Mouse (Mus musculus): ENCODE measurements around the gene Tfap2e.
A peak's percentile ranks its signal among the peaks of the same experiment; 100 is the strongest.

Gene Tfap2e

GRCm38 (mm10) chr4:126751556-126752023 lies 15.6 kb upstream of the Tfap2e start:
- no peak for DNase-seq (ENCODE audit: low spot score)

- no peak for DNase-seq (ENCODE audit: low spot score)
These were observed 15.0 kb upstream of the Tfap2e start for GRCm38 (mm10) chr4:126750863-126751555.

GRCm38 (mm10) chr4:126750046-126750683 lies 14.1 kb upstream of the Tfap2e start:
- no peak for DNase-seq (ENCODE audit: low spot score)

GRCm38 (mm10) chr4:126749553-126749952 lies 13.5 kb upstream of the Tfap2e start:
- DNase-seq (ENCODE audit: low spot score): no peak

- no peak for DNase-seq (ENCODE audit: low spot score)
These were observed 12.3 kb upstream of the Tfap2e start for GRCm38 (mm10) chr4:126748381-126748780.

GRCm38 (mm10) chr4:126746194-126746840 lies 10.3 kb upstream of the Tfap2e start:
- DNase-seq (ENCODE audit: low spot score): no peak

GRCm38 (mm10) chr4:126745506-126746193 lies 9.6 kb upstream of the Tfap2e start:
- DNase-seq (ENCODE audit: low spot score): no peak

GRCm38 (mm10) chr4:126744831-126745230 lies 8.8 kb upstream of the Tfap2e start:
- DNase-seq (ENCODE audit: low spot score): no peak

GRCm38 (mm10) chr4:126743713-126744112 lies 7.7 kb upstream of the Tfap2e start:
- DNase-seq (ENCODE audit: low spot score): no peak

GRCm38 (mm10) chr4:126742976-126743375 lies 6.9 kb upstream of the Tfap2e start:
- DNase-seq (ENCODE audit: low spot score): no peak

GRCm38 (mm10) chr4:126741448-126741847 lies 5.4 kb upstream of the Tfap2e start:
- DNase-seq (ENCODE audit: low spot score): peak; percentile 85

GRCm38 (mm10) chr4:126739966-126740676 lies 4.1 kb upstream of the Tfap2e start:
- DNase-seq (ENCODE audit: low spot score): no peak

- no peak for DNase-seq (ENCODE audit: low spot score)
These were observed 549 bp downstream of the Tfap2e start for GRCm38 (mm10) chr4:126735382-126736000.

- no peak for DNase-seq (ENCODE audit: low spot score)
These were observed 1.2 kb downstream of the Tfap2e start for GRCm38 (mm10) chr4:126734700-126735381.

- DNase-seq (ENCODE audit: low spot score): no peak
These were observed 1.9 kb downstream of the Tfap2e start for GRCm38 (mm10) chr4:126734001-126734603.

GRCm38 (mm10) chr4:126732531-126733380 lies 3.3 kb downstream of the Tfap2e start:
- DNase-seq (ENCODE audit: low spot score): no peak

- no peak for DNase-seq (ENCODE audit: low spot score)
These were observed 3.9 kb downstream of the Tfap2e start for GRCm38 (mm10) chr4:126732111-126732510.

GRCm38 (mm10) chr4:126707439-126707826 lies 28.6 kb downstream of the Tfap2e start:
- DNase-seq (ENCODE audit: low spot score): no peak

GRCm38 (mm10) chr4:126706630-126707438 lies 29.2 kb downstream of the Tfap2e start:
- no peak for DNase-seq (ENCODE audit: low spot score)
